Comparison of ENCODE assay signal across 15 mouse cellular contexts in genomic region chr4:72766386-72766785, GRCm38 (mm10).
DNase-seq lines count a peak whose midpoint lies in the region; ATAC-seq lines count a peak whose summit lies in the region.
"Had no signal": no experiment of that assay in that cellular context is flagged by ENCODE, and none has a peak within 500 bp of the region (broad histone marks: within the 10 kb centered on the region; RNA-seq: fewer than 3 reads in every experiment).

No protein-coding gene starts in this region.

- WGBS in kidney, embryonic 15.5 days, result 67% methylated on average over 2 of the region's 2 CpGs
- 37% methylated on average over 2 of the region's 2 CpGs for whole genome bisulfite sequencing in forebrain, embryonic 16.5 days
- WGBS in midbrain, embryonic 12.5 days, result 52% methylated on average over 2 of the region's 2 CpGs
- WGBS in neural tube, embryonic 15.5 days, result 34% methylated on average over 2 of the region's 2 CpGs

- H3K9me3 ChIP-seq in kidney, embryonic 15.5 days (replicated peaks), result no peaks in the 10 kb centered on the region
- H3K9me3 ChIP-seq in forebrain, embryonic 16.5 days (ENCODE audit: control insufficient read depth, low read length), result no peaks in the 10 kb centered on the region
- H3K9me3 ChIP-seq in midbrain, embryonic 12.5 days, result no peaks in the 10 kb centered on the region
- no peaks in the 10 kb centered on the region for H3K9me3 ChIP-seq in neural tube, embryonic 15.5 days (replicated peaks)
- H3K9me3 ChIP-seq: embryonic facial prominence, embryonic 13.5 days; limb, embryonic 13.5 days had no signal

- H3K27me3 ChIP-seq in kidney, embryonic 15.5 days, result no peaks in the 10 kb centered on the region
- no peaks in the 10 kb centered on the region for H3K27me3 ChIP-seq in forebrain, embryonic 16.5 days (replicated peaks; ENCODE audit: control insufficient read depth, insufficient read depth, low read length)
- H3K27me3 ChIP-seq in midbrain, embryonic 12.5 days, result no peaks in the 10 kb centered on the region
- H3K27me3 ChIP-seq in neural tube, embryonic 15.5 days (replicated peaks), result no peaks in the 10 kb centered on the region
- H3K27me3 ChIP-seq: embryonic facial prominence, embryonic 13.5 days; limb, embryonic 13.5 days had no signal

- no peak overlapping the region for H3K9ac ChIP-seq in kidney, embryonic 15.5 days
- no peak overlapping the region for H3K9ac ChIP-seq in forebrain, embryonic 16.5 days (replicated peaks; ENCODE audit: low read depth, low read length)
- no peak overlapping the region for H3K9ac ChIP-seq in midbrain, embryonic 12.5 days (replicated peaks)
- no peak overlapping the region for H3K9ac ChIP-seq in neural tube, embryonic 15.5 days (replicated peaks)
- H3K9ac ChIP-seq: embryonic facial prominence, embryonic 13.5 days; limb, embryonic 13.5 days had no signal

- no peak overlapping the region for H3K4me3 ChIP-seq in kidney, embryonic 15.5 days (replicated peaks)
- no peak overlapping the region for H3K4me3 ChIP-seq in forebrain, embryonic 16.5 days (replicated peaks; ENCODE audit: low read length)
- H3K4me3 ChIP-seq in midbrain, embryonic 12.5 days, result no peak overlapping the region
- no peak overlapping the region for H3K4me3 ChIP-seq in neural tube, embryonic 15.5 days (replicated peaks)
- H3K4me3 ChIP-seq: embryonic facial prominence, embryonic 13.5 days; limb, embryonic 13.5 days had no signal

- H3K36me3 ChIP-seq in kidney, embryonic 15.5 days, result no peaks in the 10 kb centered on the region
- no peaks in the 10 kb centered on the region for H3K36me3 ChIP-seq in forebrain, embryonic 16.5 days (ENCODE audit: control insufficient read depth, insufficient read depth)
- no peaks in the 10 kb centered on the region for H3K36me3 ChIP-seq in midbrain, embryonic 12.5 days
- H3K36me3 ChIP-seq in neural tube, embryonic 15.5 days, result no peaks in the 10 kb centered on the region
- H3K36me3 ChIP-seq: embryonic facial prominence, embryonic 13.5 days; limb, embryonic 13.5 days had no signal

- H3K27ac ChIP-seq in kidney, embryonic 15.5 days, result no peak overlapping the region
- H3K27ac ChIP-seq in forebrain, embryonic 16.5 days (ENCODE audit: low read length), result no peak overlapping the region
- H3K27ac ChIP-seq in midbrain, embryonic 12.5 days (replicated peaks), result no peak overlapping the region
- H3K27ac ChIP-seq in neural tube, embryonic 15.5 days (replicated peaks), result no peak overlapping the region
- H3K27ac ChIP-seq: embryonic facial prominence, embryonic 13.5 days; kidney, postnatal 0 days; limb, embryonic 13.5 days; macrophage had no signal

- no peak for ATAC-seq in kidney, embryonic 15.5 days (replicated peaks; ENCODE audit: low FRiP score)
- ATAC-seq in forebrain, embryonic 16.5 days, result peak; percentile 79
- ATAC-seq in midbrain, embryonic 12.5 days (ENCODE audit: low FRiP score, low read depth), result peak; percentile 85
- peak; percentile 81; the same call in 1 of the 2 replicates for ATAC-seq in neural tube, embryonic 15.5 days (ENCODE audit: low FRiP score)

- no peak overlapping the region for H3K4me2 ChIP-seq in kidney, embryonic 15.5 days
- no peak overlapping the region for H3K4me2 ChIP-seq in forebrain, embryonic 16.5 days (ENCODE audit: low read length)
- no peak overlapping the region for H3K4me2 ChIP-seq in midbrain, embryonic 12.5 days (replicated peaks)
- no peak overlapping the region for H3K4me2 ChIP-seq in neural tube, embryonic 15.5 days
- H3K4me2 ChIP-seq: embryonic facial prominence, embryonic 13.5 days; limb, embryonic 13.5 days had no signal

- peak; percentile 11 for DNase-seq in kidney, adult 9 months
- no peak for DNase-seq in testis, postnatal 14 days (ENCODE audit: low spot score)
- DNase-seq in urinary bladder, postnatal 36 days (ENCODE audit: low spot score in 2 of 2), result no peak
- no peak for DNase-seq in lung, adult 18-20 months
- DNase-seq: cerebellum, adult 18-20 months; gastrocnemius, postnatal 10 days; thymus, adult 18-20 months had no signal

- H3K4me1 ChIP-seq in kidney, embryonic 15.5 days, result no peaks in the 10 kb centered on the region
- H3K4me1 ChIP-seq in forebrain, embryonic 16.5 days (replicated peaks; ENCODE audit: control insufficient read depth, insufficient read depth, low read length), result peaks cover 4% of the 10 kb centered on the region; the same call in 1 of the 2 replicates
- no peaks in the 10 kb centered on the region for H3K4me1 ChIP-seq in midbrain, embryonic 12.5 days
- no peaks in the 10 kb centered on the region for H3K4me1 ChIP-seq in neural tube, embryonic 15.5 days
- H3K4me1 ChIP-seq: embryonic facial prominence, embryonic 13.5 days; limb, embryonic 13.5 days had no signal
